Mouse (Mus musculus) cortical plate, adult 2 months (tissue): ENCODE measurements at regions not wholly inside any gene's neighbourhood (a gene's known extent, or its start where the extent isn't known, plus 50 kb on each side); places are given as distances from the start of the nearest gene placed in this dataset.

Source experiments
- CTCF ChIP-seq: fragments of 200-500 bp; IDR thresholded peaks from 2 replicates; pipeline ENCODE4 v1.5.1; 2011; ENCODE audit warnings: mild to moderate bottlenecking, control low read depth, low read length; ENCODE audit not compliant: insufficient read depth; ENCODE audit errors: extremely low read depth
- POLR2A ChIP-seq: fragments of 200-500 bp; IDR thresholded peaks from 2 replicates; pipeline ENCODE4 v1.6.1; 2011; ENCODE audit warnings: mild to moderate bottlenecking, low read length, control low read depth; ENCODE audit not compliant: insufficient read depth; ENCODE audit errors: extremely low read depth

DNA sequence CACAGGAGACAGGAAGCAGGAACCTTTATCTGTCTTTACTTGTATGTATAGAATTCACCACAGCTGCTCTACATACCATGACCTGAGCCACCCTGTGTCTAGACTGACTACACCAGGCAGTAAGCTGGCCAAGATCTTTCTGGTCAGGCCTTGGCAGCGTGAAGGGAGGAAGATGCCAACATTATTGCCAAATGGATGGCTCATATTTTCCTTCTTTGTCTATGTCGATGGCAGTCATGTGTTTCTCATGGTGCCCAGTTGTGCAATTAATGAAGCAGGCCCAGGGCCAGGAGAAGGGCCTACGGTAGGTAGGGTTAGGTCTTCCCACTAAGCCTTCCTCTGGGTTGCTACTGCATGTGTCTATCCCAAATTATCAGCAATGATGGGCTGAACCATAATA is 243.8 kb downstream of the Pik3r1 start:
- TF ChIP-seq POLR2A, result no peak
- TF ChIP-seq CTCF, result no peak
